Mouse (Mus musculus) heart, postnatal 10 days (tissue): Measurements from ENCODE around the gene Tuba3b. TPM values are rescaled to one million over a fixed set of nuclear protein-coding genes. Genes with fewer than 3 reads are reported as not detected.

ENCODE experiments used
- DNase-seq, 2 experiments: peaks; one replicate each; pipeline ENCODE4 v3.0.0; 2021
- intact Hi-C: fragments of 180-260 bp; cut with DNase I; formaldehyde crosslinking; loops from one replicate; pipeline ENCODE4 v1.15.1; 2025
- total RNA-seq, 2 experiments: library from RNA; stranded (reverse); gene quantifications; 2 replicates each; pipeline ENCODE4 v1.2.3; 2021

Gene Tuba3b
- total RNA-seq: under 1 TPM; 0.27 to 0.38 TPM

- intact Hi-C loops: no loop called here
- DNase-seq: no peak
Observed at GRCm38 (mm10) chr6:145615666-145616210, at the start of gene Tuba3b. TSS of gene Tuba3b (plus strand) at chr6:145615757.

- intact Hi-C loops: no loop called here
- no peak for DNase-seq
Observed at GRCm38 (mm10) chr6:145567296-145567695, 48.3 kb upstream of the Tuba3b start.

GRCm38 (mm10) chr6:145567832-145568231, 47.7 kb upstream of the Tuba3b start:
- intact Hi-C loops: no loop called here
- no peak for DNase-seq

GRCm38 (mm10) chr6:145568701-145569100, 46.9 kb upstream of the Tuba3b start:
- DNase-seq: no peak
- intact Hi-C loops: no loop called here

GRCm38 (mm10) chr6:145573250-145574013, 42.1 kb upstream of the Tuba3b start:
- DNase-seq: no peak
- intact Hi-C loops: no loop called here

GRCm38 (mm10) chr6:145576762-145577161, 38.8 kb upstream of the Tuba3b start:
- intact Hi-C loops: no loop called here
- DNase-seq: no peak

GRCm38 (mm10) chr6:145578457-145579185, 36.9 kb upstream of the Tuba3b start:
- no peak for DNase-seq
- intact Hi-C loops: no loop called here

- DNase-seq: no peak
- intact Hi-C loops: no loop called here
Observed at GRCm38 (mm10) chr6:145579761-145580160, 35.8 kb upstream of the Tuba3b start.

- intact Hi-C loops: no loop called here
- DNase-seq: peak in 1 of 2 experiments; percentile 27
Observed at GRCm38 (mm10) chr6:145581366-145582170, 34.0 kb upstream of the Tuba3b start.

GRCm38 (mm10) chr6:145585052-145585973, 30.2 kb upstream of the Tuba3b start:
- intact Hi-C loops: no loop called here
- no peak for DNase-seq

- no peak for DNase-seq
- intact Hi-C loops: no loop called here
Observed at GRCm38 (mm10) chr6:145590501-145591293, 24.9 kb upstream of the Tuba3b start.

GRCm38 (mm10) chr6:145591578-145591977, 24.0 kb upstream of the Tuba3b start:
- DNase-seq: no peak
- intact Hi-C loops: no loop called here

GRCm38 (mm10) chr6:145592036-145592435, 23.5 kb upstream of the Tuba3b start:
- intact Hi-C loops: no loop called here
- DNase-seq: no peak

GRCm38 (mm10) chr6:145592531-145592998, 23.0 kb upstream of the Tuba3b start:
- intact Hi-C loops: no loop called here
- DNase-seq: no peak

- no peak for DNase-seq
- intact Hi-C loops: no loop called here
Observed at GRCm38 (mm10) chr6:145593991-145594390, 21.6 kb upstream of the Tuba3b start.

GRCm38 (mm10) chr6:145595905-145596304, 19.7 kb upstream of the Tuba3b start:
- no peak for DNase-seq
- intact Hi-C loops: no loop called here

- intact Hi-C loops: no loop called here
- no peak for DNase-seq
Observed at GRCm38 (mm10) chr6:145598794-145599555, 16.6 kb upstream of the Tuba3b start.

GRCm38 (mm10) chr6:145604126-145604525, 11.4 kb upstream of the Tuba3b start:
- intact Hi-C loops: no loop called here
- DNase-seq: no peak
